21 mouse cellular contexts compared by ENCODE assay signal in genomic region chr1:66299376-66299775, GRCm38 (mm10).
DNase-seq lines count a peak whose midpoint lies in the region; ATAC-seq and TF ChIP-seq lines count a peak whose summit lies in the region.
"Had no signal": no experiment of that assay in that cellular context is flagged by ENCODE, and none has a peak within 500 bp of the region (broad histone marks: within the 10 kb centered on the region; RNA-seq: fewer than 3 reads in every experiment).

No protein-coding gene starts in this region.

- H3K4me3 ChIP-seq in midbrain, postnatal 0 days (ENCODE audit: low read depth, low read length), result no peak overlapping the region
- H3K4me3 ChIP-seq in midbrain, embryonic 10.5 days, result no peak overlapping the region
- H3K4me3 ChIP-seq: embryonic facial prominence, embryonic 13.5 days; embryonic facial prominence, embryonic 15.5 days; erythroblast, embryonic 14.5 days; forebrain, embryonic 10.5 days; forebrain, embryonic 12.5 days had no signal

- H3K27ac ChIP-seq in midbrain, postnatal 0 days (ENCODE audit: low read depth, low read length), result no peak overlapping the region
- no peak overlapping the region for H3K27ac ChIP-seq in midbrain, embryonic 10.5 days (replicated peaks)
- H3K27ac ChIP-seq: embryonic facial prominence, embryonic 13.5 days; embryonic facial prominence, embryonic 15.5 days; forebrain, embryonic 10.5 days; forebrain, embryonic 12.5 days had no signal

- DNase-seq in cerebellum, postnatal 14 days, result peak; percentile 40 to 42
- no peak for DNase-seq in cerebellum, postnatal 4 days (ENCODE audit: low spot score in 2 of 2)
- DNase-seq in left cerebral cortex, postnatal 4 days, result peak; percentile 39
- DNase-seq in left cerebral cortex, postnatal 14 days (ENCODE audit: low spot score in 2 of 2), result no peak
- peak; percentile 61 for DNase-seq in midbrain, postnatal 0 days (ENCODE audit: low spot score)
- DNase-seq in midbrain, embryonic 10.5 days (ENCODE audit: low spot score), result no peak
- DNase-seq: adrenal gland, adult 2 months; adrenal gland, postnatal 10 days; adrenal gland, postnatal 25 days; cerebellum, adult 11-12 months; cerebellum, adult 2 months; cerebellum, adult 9-10 months; cerebellum, postnatal 25 days; embryo, embryonic 11 days had no signal

- no peak overlapping the region for H3K9ac ChIP-seq in midbrain, postnatal 0 days (replicated peaks; ENCODE audit: low read length, poor library complexity, severe bottlenecking)
- H3K9ac ChIP-seq: embryonic facial prominence, embryonic 13.5 days; embryonic facial prominence, embryonic 15.5 days; forebrain, embryonic 12.5 days had no signal

- 67% methylated on average over 6 of the region's 6 CpGs for WGBS in midbrain, postnatal 0 days
- WGBS in midbrain, embryonic 10.5 days, result 87% methylated on average over 6 of the region's 6 CpGs

- H3K36me3 ChIP-seq in midbrain, postnatal 0 days (ENCODE audit: insufficient read depth, low read length), result no peaks in the 10 kb centered on the region
- H3K36me3 ChIP-seq in midbrain, embryonic 10.5 days, result no peaks in the 10 kb centered on the region
- H3K36me3 ChIP-seq: embryonic facial prominence, embryonic 13.5 days; embryonic facial prominence, embryonic 15.5 days; forebrain, embryonic 10.5 days; forebrain, embryonic 12.5 days had no signal

- intact Hi-C loops in left cerebral cortex, postnatal 4 days (cut with DNase I), result no loop called here
- intact Hi-C loops in left cerebral cortex, postnatal 14 days (cut with DNase I), result no loop called here

- no peak overlapping the region for H3K4me2 ChIP-seq in midbrain, postnatal 0 days (ENCODE audit: low read depth, low read length, poor library complexity, severe bottlenecking)
- H3K4me2 ChIP-seq: embryonic facial prominence, embryonic 13.5 days; embryonic facial prominence, embryonic 15.5 days; forebrain, embryonic 12.5 days had no signal

- no peaks in the 10 kb centered on the region for H3K27me3 ChIP-seq in midbrain, postnatal 0 days (ENCODE audit: insufficient read depth, low read length)
- H3K27me3 ChIP-seq in midbrain, embryonic 10.5 days (ENCODE audit: low read depth, poor library complexity, severe bottlenecking), result no peaks in the 10 kb centered on the region
- H3K27me3 ChIP-seq: embryonic facial prominence, embryonic 13.5 days; embryonic facial prominence, embryonic 15.5 days; forebrain, embryonic 12.5 days had no signal

- H3K9me3 ChIP-seq in midbrain, postnatal 0 days (ENCODE audit: low read length), result no peaks in the 10 kb centered on the region
- no peaks in the 10 kb centered on the region for H3K9me3 ChIP-seq in midbrain, embryonic 10.5 days (replicated peaks)
- H3K9me3 ChIP-seq: embryonic facial prominence, embryonic 13.5 days; embryonic facial prominence, embryonic 15.5 days; forebrain, embryonic 10.5 days; forebrain, embryonic 12.5 days had no signal

- no peaks in the 10 kb centered on the region for H3K4me1 ChIP-seq in midbrain, postnatal 0 days (ENCODE audit: insufficient read depth, low read length)
- no peaks in the 10 kb centered on the region for H3K4me1 ChIP-seq in midbrain, embryonic 10.5 days
- H3K4me1 ChIP-seq: embryonic facial prominence, embryonic 13.5 days; embryonic facial prominence, embryonic 15.5 days; forebrain, embryonic 10.5 days; forebrain, embryonic 12.5 days had no signal

- no peak for ATAC-seq in midbrain, postnatal 0 days (ENCODE audit: low FRiP score)
- ATAC-seq: forebrain, embryonic 14.5 days; forebrain, embryonic 16.5 days had no signal

- no peak for TF ChIP-seq CTCF in midbrain, postnatal 0 days (IDR thresholded peaks at IDR 0.05)

Comparison
In these comparisons a context has a peak if more than half of its experiments do, and no peak if none do; other contexts are left out.
1. DNase-seq: peak in cerebellum, postnatal 14 days (2 of 2), left cerebral cortex, postnatal 4 days (single experiment) and midbrain, postnatal 0 days (single experiment); none in cerebellum, postnatal 4 days (0 of 2), left cerebral cortex, postnatal 14 days (0 of 2) and midbrain, embryonic 10.5 days (single experiment).